Mouse (Mus musculus) liver, adult (tissue): Measurements from ENCODE around the gene Trim29.

Source experiments
- GATA4 ChIP-seq: IDR thresholded peaks from 2 replicates; pipeline ENCODE4 v1.6.1; 2014; ENCODE audit warnings: mild to moderate bottlenecking, low read length; ENCODE audit not compliant: insufficient replicate concordance

Trim29 gene

GRCm38 (mm10) chr9:43331476-43332471, 21.1 kb downstream of the Trim29 start:
- no peak for TF ChIP-seq GATA4

GRCm38 (mm10) chr9:43334476-43334875, 23.8 kb downstream of the Trim29 start:
- no peak for TF ChIP-seq GATA4

- TF ChIP-seq GATA4 = no peak
These were observed 27.0 kb downstream of the Trim29 start for GRCm38 (mm10) chr9:43337636-43338035.

GRCm38 (mm10) chr9:43338067-43338466, 27.4 kb downstream of the Trim29 start:
- TF ChIP-seq GATA4 = no peak

- no peak for TF ChIP-seq GATA4
These were observed 29.0 kb downstream of the Trim29 start for GRCm38 (mm10) chr9:43339614-43340020.

- no peak for TF ChIP-seq GATA4
These were observed 39.4 kb downstream of the Trim29 start for GRCm38 (mm10) chr9:43350089-43350488.

GRCm38 (mm10) chr9:43351015-43351414, 40.4 kb downstream of the Trim29 start:
- no peak for TF ChIP-seq GATA4

GRCm38 (mm10) chr9:43357011-43357410, 46.4 kb downstream of the Trim29 start:
- no peak for TF ChIP-seq GATA4

- no peak for TF ChIP-seq GATA4
These were observed 48.1 kb downstream of the Trim29 start for GRCm38 (mm10) chr9:43358591-43359323.

- TF ChIP-seq GATA4 = no peak
These were observed 58.1 kb downstream of the Trim29 start for GRCm38 (mm10) chr9:43368781-43369180.

- no peak for TF ChIP-seq GATA4
These were observed 73.2 kb downstream of the Trim29 start for GRCm38 (mm10) chr9:43383871-43384270.

GRCm38 (mm10) chr9:43384400-43384799, 73.8 kb downstream of the Trim29 start:
- no peak for TF ChIP-seq GATA4
